In the genomic region with DNA sequence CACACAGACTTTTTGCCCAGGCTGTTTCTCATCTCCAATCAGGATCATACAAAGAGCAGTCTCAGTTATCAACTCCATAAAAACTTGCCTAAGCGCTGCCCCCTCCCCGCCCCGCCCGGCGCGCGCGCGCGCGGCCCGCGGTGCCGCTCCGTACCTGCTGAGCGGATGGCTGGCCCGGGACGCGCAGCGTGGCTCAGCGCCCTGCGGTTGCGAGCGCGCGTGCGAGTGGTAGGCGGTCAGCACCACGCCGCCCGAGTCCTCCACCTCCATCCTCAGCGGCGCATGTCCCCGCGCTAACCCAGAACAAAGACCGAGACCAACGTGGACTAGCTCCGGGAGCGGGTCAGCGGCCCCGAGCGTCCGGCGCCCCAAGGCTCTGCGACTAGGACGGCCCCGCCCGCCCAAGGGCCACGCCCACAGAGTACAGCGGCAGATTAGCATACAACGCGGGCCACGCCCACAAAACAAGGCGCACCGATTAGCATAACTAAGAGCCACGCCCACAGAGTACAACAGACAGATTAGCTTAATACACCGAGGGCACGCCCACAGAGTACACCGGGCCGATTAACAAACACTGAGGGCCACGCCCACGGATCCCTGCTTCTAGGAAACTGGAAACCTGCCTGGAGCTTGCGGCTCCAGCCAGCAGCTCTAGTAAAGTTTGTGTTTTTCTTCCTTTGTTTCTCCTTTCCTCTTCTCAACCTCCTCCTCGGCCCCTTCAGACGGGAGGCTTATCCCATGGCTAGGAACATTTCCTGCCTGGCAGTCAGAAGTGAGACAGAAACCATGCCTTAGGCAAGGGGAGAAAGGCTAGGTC, we compare ENCODE assay signal across 8 mouse cellular contexts. TPM values are rescaled to one million over a fixed set of nuclear protein-coding genes. Genes with fewer than 3 reads are reported as not detected.
DNase-seq lines count a peak whose midpoint lies in the region; ATAC-seq and TF ChIP-seq lines count a peak whose summit lies in the region.

A gene (minus strand): TSS at position 380 of the 820 bp plus-strand sequence.

- peak within 1 kb of the TSS; percentile 92 for H3K4me3 ChIP-seq in gastrocnemius, adult 2 months
- H3K4me3 ChIP-seq in hindbrain, embryonic 16.5 days (ENCODE audit: low read length), result peak within 1 kb of the TSS; percentile 74

- H3K9ac ChIP-seq in hindbrain, embryonic 16.5 days (ENCODE audit: low read depth, low read length), result peak within 1 kb of the TSS; percentile 74

- peak within 1 kb of the TSS; percentile 93 for H3K4me2 ChIP-seq in hindbrain, embryonic 16.5 days (ENCODE audit: low read length)

- no peaks in the 10 kb centered on the region for H3K27me3 ChIP-seq in hindbrain, embryonic 16.5 days (replicated peaks; ENCODE audit: control insufficient read depth, insufficient read depth, low read length)

- H3K36me3 ChIP-seq in hindbrain, embryonic 16.5 days (ENCODE audit: control insufficient read depth, insufficient read depth, low read length), result no peaks in the 10 kb centered on the region

- H3K4me1 ChIP-seq in hindbrain, embryonic 16.5 days (ENCODE audit: control insufficient read depth, insufficient read depth, low read depth, low read length), result peaks cover 8% of the 10 kb centered on the region

- WGBS in hindbrain, embryonic 16.5 days, result under 1% methylated on average over 58 of the region's 65 CpGs

- DNase-seq in adipocyte (ENCODE audit: low spot score), result peak; percentile 96
- DNase-seq in cerebellum, postnatal 4 days (ENCODE audit: low spot score in 2 of 2), result peak; percentile 47 to 75
- peak; percentile 88 for DNase-seq in gastrocnemius, adult 2 months
- DNase-seq in left cerebral cortex, adult 18-20 months (ENCODE audit: low spot score in 2 of 2), result peak; percentile 41 to 54
- peak; percentile 95 to 98 for DNase-seq in lung, postnatal 4 days
- DNase-seq in retina, postnatal 1 day, result peak; percentile 98
- peak; percentile 68 for DNase-seq in thymus, postnatal 4 days

- H3K27ac ChIP-seq in gastrocnemius, adult 2 months, result peak within 1 kb of the TSS; percentile 78
- H3K27ac ChIP-seq in hindbrain, embryonic 16.5 days (ENCODE audit: low read depth, low read length), result peak within 1 kb of the TSS; percentile 78

- ATAC-seq in hindbrain, embryonic 16.5 days, result peak; percentile 92

- intact Hi-C loops in gastrocnemius, adult 2 months (cut with DNase I), result no loop called here

- no peaks in the 10 kb centered on the region for H3K9me3 ChIP-seq in hindbrain, embryonic 16.5 days (ENCODE audit: control insufficient read depth, low read length)

- no peak for TF ChIP-seq CTCF in gastrocnemius, adult 2 months (IDR thresholded peaks at IDR 0.05)

RNA-seq across cellular contexts. Expression of the gene that starts here (rescaled TPM):
- total RNA-seq in gastrocnemius, adult 2 months (2021), result under 1 TPM; 0.56 to 0.86 TPM
- 5.9 and 9.1 TPM in 2 replicates for polyA plus RNA-seq in hindbrain, embryonic 16.5 days (2015; fragmentation: Nextera tagmentation; extraction: Ambion mirVana)
- under 1 TPM; 0.54 to 0.93 TPM for total RNA-seq in left cerebral cortex, adult 18-20 months (2021)

Comparison
In these comparisons a context has a peak if more than half of its experiments do, and no peak if none do; other contexts are left out.
1. Peak in every context shown above with its lines: DNase-seq, ATAC-seq, H3K4me3 ChIP-seq and H3K27ac ChIP-seq.
2. Peak in DNase-seq, H3K4me3 ChIP-seq and H3K27ac ChIP-seq in gastrocnemius, adult 2 months; RNA of the gene not detected or under 1 TPM.
3. Peak in DNase-seq in left cerebral cortex, adult 18-20 months; RNA of the gene not detected or under 1 TPM.
4. DNase-seq: peak in every context shown above with its lines; median percentile 98 in retina, postnatal 1 day; 96 in lung, postnatal 4 days; 96 in adipocyte; 88 in gastrocnemius, adult 2 months; 68 in thymus, postnatal 4 days; 61 in cerebellum, postnatal 4 days; 48 in left cerebral cortex, adult 18-20 months.